Mouse (Mus musculus): ENCODE data around the gene Camsap2.

- TF ChIP-seq CTCF (IDR thresholded peaks at IDR 0.05; ENCODE audit: insufficient read depth, low read depth, low read length) (no peak), POLR2A (IDR thresholded peaks at IDR 0.05; ENCODE audit: insufficient read depth, low read depth, low read length) (no peak)
These were observed 114.3 kb downstream of the Camsap2 start for GRCm38 (mm10) chr1:136231596-136231995.

All from olfactory bulb, adult 2 months (tissue).